Mouse (Mus musculus) liver, embryonic 12.5 days (tissue): ENCODE measurements around the gene Car6. TPM values are rescaled to one million over a fixed set of nuclear protein-coding genes. Genes with fewer than 3 reads are reported as not detected.

Experiments used
- ATAC-seq: fragments of 200-750 bp; cut with Nextera tagmentation; 2 replicates; pipeline ENCODE4 v1.8.0; 2017; ENCODE audit warnings: moderate number of reproducible peaks, mild to moderate bottlenecking, moderate library complexity
- H3K27ac ChIP-seq: fragments of 300-500 bp; sonication (generic); 2 replicates; pipeline ENCODE4 v1.5.1; 2016; ENCODE audit warnings: mild to moderate bottlenecking
- H3K27me3 ChIP-seq: fragments of 300-500 bp; sonication (generic); replicated peaks from 2 replicates; pipeline ENCODE4 v1.6.1; 2016; ENCODE audit warnings: mild to moderate bottlenecking, moderate library complexity
- H3K36me3 ChIP-seq: fragments of 300-500 bp; sonication (generic); 2 replicates; pipeline ENCODE4 v1.6.1; 2016; ENCODE audit warnings: mild to moderate bottlenecking, moderate library complexity
- H3K4me1 ChIP-seq: fragments of 300-500 bp; sonication (generic); 2 replicates; pipeline ENCODE4 v1.6.1; 2016
- H3K4me2 ChIP-seq: fragments of 300-500 bp; sonication (generic); 2 replicates; pipeline ENCODE4 v1.6.1; 2016; ENCODE audit warnings: mild to moderate bottlenecking, moderate library complexity
- H3K4me3 ChIP-seq: fragments of 300-500 bp; sonication (generic); 2 replicates; pipeline ENCODE4 v1.5.1; 2016; ENCODE audit warnings: mild to moderate bottlenecking, moderate library complexity
- H3K9ac ChIP-seq: fragments of 300-500 bp; sonication (generic); 2 replicates; pipeline ENCODE4 v1.6.1; 2016; ENCODE audit warnings: mild to moderate bottlenecking, moderate library complexity
- H3K9me3 ChIP-seq: fragments of 300-500 bp; sonication (generic); replicated peaks from 2 replicates; pipeline ENCODE4 v1.6.1; 2016; ENCODE audit warnings: mild to moderate bottlenecking, moderate library complexity
- WGBS: fragments of 180-500 bp; shearing (Covaris S2); methylation state at CpG from one replicate; pipeline ENCODE4 v1.1.7; 2016; ENCODE audit not compliant: insufficient replicate concordance; 5-methylcytosine and 5-hydroxymethylcytosine counted together
- polyA plus RNA-seq: library from polyadenylated mRNA; unstranded; fragments of >200 nt; fragmentation: Nextera tagmentation; extraction: Ambion mirVana; gene quantifications from 2 replicates; pipeline ENCODE4 v1.2.1, GENCODE M21; 2016

Car6 gene
- polyA plus RNA-seq, 1 experiment from 2014 or later = not detected

DNA sequence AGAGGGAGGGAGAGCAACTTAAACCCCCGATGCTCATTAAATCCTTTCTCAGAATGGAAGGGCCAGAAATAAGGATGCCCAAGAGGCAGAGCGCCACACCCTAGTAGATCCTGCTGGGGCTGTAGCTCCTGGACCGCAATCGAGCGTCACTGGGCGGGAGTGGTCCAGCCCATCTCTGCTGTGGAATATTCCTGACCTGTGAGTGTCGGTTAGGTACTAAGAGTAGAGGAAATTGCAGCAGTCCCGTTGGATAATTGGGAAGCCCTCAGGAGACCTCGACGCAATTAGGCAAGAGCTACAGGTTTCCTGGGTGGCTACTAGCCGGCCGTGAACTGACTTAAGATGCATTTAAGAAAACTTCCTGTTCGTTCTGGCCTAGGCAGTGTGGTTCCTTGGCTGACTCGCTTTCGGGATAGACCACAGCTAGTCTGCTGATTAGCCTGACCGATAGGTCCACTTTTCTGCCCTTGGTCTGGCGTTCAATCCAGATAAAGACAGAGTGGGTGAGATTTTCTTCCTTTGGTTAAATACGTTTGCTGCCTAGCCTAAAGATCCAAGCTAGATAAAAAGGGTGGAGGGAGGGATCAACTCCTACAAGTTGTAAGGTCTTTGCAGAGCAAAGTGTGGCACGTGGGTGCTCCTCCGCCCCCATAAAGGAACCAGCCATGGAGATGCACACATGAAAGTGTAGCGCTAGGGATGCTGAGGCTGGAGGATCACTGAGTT lies 36.7 kb upstream of the Car6 start:
- Histone ChIP-seq H3K36me3 (peaks cover 41% of the 10 kb centered on the region), H3K9ac (peak overlapping the region; percentile 89), H3K9me3 (no peaks in the 10 kb centered on the region), H3K4me2 (peak overlapping the region; percentile 86), H3K27ac (peak overlapping the region; percentile 91), H3K27me3 (no peaks in the 10 kb centered on the region), H3K4me3 (peak overlapping the region; percentile 84), H3K4me1 (peaks cover 71% of the 10 kb centered on the region)
- ATAC-seq = peak; percentile 46
- under 1% methylated on average over 21 of the region's 21 CpGs for WGBS

DNA sequence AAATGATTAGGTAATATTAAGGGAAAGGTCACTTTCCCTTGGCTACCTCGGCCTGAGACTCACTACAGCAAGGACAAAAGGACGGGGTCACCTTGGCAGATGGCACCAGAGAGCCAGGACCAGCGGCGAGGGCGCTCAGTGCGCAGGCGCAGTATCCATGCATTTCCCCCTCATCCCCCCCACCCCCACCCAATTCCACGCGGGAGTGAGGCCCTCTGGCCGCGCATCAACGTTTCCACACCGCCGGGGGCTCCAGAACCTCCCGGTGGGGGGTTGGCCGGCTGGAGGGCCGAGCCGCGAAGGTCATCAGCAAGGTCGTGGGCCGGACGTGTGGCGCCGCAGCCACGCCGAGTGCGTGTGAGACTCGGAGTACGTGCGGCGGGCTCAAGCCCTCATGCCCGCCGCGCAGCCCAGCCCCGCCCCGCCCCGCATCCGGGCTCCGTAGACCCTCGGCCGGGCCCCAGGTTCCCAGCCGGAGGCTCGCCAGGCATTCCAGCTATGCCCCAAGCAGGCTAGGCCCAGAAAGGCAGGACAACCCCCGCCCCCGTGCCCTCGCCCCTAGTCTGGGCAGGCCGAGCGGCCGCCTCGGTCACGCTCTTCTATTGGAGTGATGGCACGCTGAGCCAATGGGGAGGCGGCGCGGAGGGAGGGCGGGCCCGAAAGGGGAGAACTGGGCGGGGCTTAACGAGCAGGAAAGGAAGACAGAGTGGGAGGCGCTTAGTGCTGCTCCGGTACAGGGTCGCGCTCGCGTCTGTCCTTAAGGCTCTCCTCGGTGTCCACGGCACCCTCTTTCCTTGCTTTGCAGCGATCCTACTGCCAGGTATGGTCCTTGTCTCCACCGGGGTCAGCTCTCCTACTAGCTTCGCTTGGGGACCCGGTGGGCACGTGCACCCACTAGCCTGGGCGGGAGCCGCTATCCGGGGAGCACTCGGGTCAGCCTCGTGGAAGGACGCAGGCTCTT lies 35.7 kb upstream of the Car6 start, which contains the start of gene Eno1:
TSS of gene Eno1 (plus strand) at position 201 of the 961 bp plus-strand sequence.
- ATAC-seq = peak; percentile 93
- peak within 1 kb of the TSS; percentile 86 for H3K4me2 ChIP-seq
- H3K27me3 ChIP-seq = 0 out of 2 replicates have a peak, but pooled peaks cover 4% of the 10 kb centered on the region
- under 1% methylated on average over 75 of the region's 78 CpGs for WGBS
- H3K9me3 ChIP-seq = no peaks in the 10 kb centered on the region
- H3K9ac ChIP-seq = peak within 1 kb of the TSS; percentile 89
- peak within 1 kb of the TSS; percentile 84 for H3K4me3 ChIP-seq
- H3K27ac ChIP-seq = peak within 1 kb of the TSS; percentile 91
- peaks cover 64% of the 10 kb centered on the region for H3K4me1 ChIP-seq
- peaks cover 31% of the 10 kb centered on the region for H3K36me3 ChIP-seq

DNA sequence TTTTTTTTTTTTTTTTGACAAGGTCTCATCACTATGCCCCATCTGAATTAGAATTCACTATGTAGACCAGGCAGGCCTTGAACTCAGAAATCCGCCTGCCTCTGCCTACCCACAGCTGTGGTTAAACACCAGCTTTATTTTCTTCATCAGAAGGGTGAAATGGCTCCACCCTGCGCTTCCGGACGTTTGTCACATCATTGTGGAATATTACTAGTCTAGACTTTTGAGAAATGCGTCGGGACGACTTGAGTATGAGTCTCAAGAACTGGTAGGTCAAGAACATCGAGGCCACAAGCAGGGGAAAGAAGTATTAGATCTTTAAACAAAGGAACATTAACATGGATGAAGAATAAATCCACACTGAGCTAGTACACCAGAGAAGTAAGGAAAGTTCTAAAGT lies 34.9 kb upstream of the Car6 start:
- ATAC-seq = no peak
- H3K4me1 ChIP-seq = peaks cover 61% of the 10 kb centered on the region
- peaks cover 24% of the 10 kb centered on the region for H3K36me3 ChIP-seq
- H3K9ac ChIP-seq = peak overlapping the region; percentile 89
- peak overlapping the region; percentile 86 for H3K4me2 ChIP-seq
- peak overlapping the region; percentile 91 for H3K27ac ChIP-seq
- H3K4me3 ChIP-seq = peak overlapping the region; percentile 84
- WGBS = 60% methylated on average over 8 of the region's 8 CpGs
- no peaks in the 10 kb centered on the region for H3K9me3 ChIP-seq
- H3K27me3 ChIP-seq = peaks cover 12% of the 10 kb centered on the region

DNA sequence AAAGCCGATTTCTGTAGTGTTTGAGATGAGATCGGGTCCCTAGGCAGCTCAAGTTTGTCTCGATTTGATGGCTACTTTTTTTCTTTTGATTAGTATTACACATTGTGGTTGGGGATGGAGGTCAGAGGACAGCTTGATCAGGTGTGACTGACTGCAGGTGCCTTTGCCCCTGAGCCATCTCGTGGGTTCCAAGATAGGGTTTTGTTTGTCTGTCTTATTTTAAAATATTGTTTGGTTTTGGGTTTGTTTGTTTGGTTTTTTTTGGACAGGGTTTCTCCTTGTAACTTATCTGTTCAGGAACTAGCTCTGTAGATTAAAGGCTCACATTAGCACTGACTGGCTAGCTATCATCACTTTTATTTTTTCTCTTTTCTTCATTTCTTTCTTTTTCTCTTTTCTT lies 34.5 kb upstream of the Car6 start:
- no peaks in the 10 kb centered on the region for H3K9me3 ChIP-seq
- H3K9ac ChIP-seq = no peak overlapping the region
- H3K4me1 ChIP-seq = peaks cover 62% of the 10 kb centered on the region
- no peak for ATAC-seq
- H3K27me3 ChIP-seq = peaks cover 16% of the 10 kb centered on the region
- no peak overlapping the region for H3K4me2 ChIP-seq
- H3K36me3 ChIP-seq = peaks cover 19% of the 10 kb centered on the region
- WGBS = 61% methylated on average over 4 of the region's 4 CpGs
- no peak overlapping the region for H3K4me3 ChIP-seq
- peak overlapping the region; percentile 67 for H3K27ac ChIP-seq

DNA sequence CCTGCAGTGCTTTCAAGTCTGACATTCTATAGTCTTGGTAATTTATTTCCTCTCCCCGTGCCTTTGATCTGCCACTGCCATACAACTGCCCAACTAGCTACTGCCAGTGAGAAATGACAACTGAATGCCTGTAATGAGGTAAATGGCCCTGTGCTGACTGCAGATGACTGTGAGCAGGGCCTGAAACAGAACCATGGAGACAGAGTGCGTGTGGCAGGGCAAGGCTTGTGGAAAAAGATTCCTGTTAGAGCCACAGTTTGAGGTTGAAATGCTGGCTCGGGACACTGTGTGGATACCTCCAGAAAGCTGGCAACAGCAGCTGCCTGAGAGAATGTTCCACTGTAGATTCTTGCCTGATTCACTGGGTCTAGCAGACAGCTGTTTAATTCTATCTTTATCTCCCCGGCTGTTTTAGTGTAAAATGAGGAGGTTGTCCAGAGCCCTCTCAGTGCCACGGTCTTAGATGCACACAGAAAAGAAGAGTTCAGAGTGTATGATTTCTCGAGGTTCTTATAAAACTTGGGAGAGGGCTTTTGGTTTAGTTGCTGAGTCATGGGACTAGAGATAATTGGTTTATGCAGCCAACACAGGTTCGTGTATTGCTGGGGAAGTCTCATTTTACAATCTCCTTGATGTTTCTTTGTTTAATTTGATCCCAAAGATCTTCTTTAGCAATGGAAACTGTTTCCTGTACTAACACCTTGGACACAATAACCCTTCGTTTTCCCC lies 33.6 kb upstream of the Car6 start:
- Histone ChIP-seq H3K27me3 (peaks cover 21% of the 10 kb centered on the region), H3K4me3 (no peak overlapping the region), H3K36me3 (peaks cover 11% of the 10 kb centered on the region), H3K4me1 (peaks cover 58% of the 10 kb centered on the region), H3K27ac (peak overlapping the region; percentile 67), H3K9me3 (no peaks in the 10 kb centered on the region), H3K4me2 (0 out of 2 replicates have a peak overlapping the region, but pooled peaks have one; percentile 0), H3K9ac (0 out of 2 replicates have a peak overlapping the region, but pooled peaks have one; percentile 8)
- ATAC-seq = no peak
- WGBS = 43% methylated on average over 8 of the region's 8 CpGs

DNA sequence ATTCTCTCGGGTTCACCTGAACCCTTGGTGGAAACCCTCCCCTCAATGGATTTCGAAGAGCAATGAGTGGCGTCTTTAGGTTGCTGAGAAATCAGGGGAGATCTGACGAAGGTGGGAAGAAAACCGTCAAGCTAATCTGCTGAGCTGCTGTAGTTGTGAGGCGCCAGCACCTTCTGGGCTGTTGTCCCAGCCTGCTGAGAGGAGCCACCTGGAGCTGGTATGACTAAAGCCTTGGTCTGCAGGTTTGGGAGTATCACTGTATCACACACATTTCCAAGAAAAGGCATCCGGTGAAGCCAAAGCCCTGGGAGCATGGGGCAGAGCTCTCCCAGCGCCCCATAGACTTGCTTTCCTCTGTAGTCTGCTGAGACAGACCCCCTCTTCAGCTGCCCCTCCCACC lies 30.7 kb upstream of the Car6 start:
- H3K4me3 ChIP-seq = no peak overlapping the region
- peaks cover 41% of the 10 kb centered on the region for H3K4me1 ChIP-seq
- 41% methylated on average over 8 of the region's 8 CpGs for WGBS
- H3K27me3 ChIP-seq = peaks cover 21% of the 10 kb centered on the region
- no peak overlapping the region for H3K27ac ChIP-seq
- H3K36me3 ChIP-seq = no peaks in the 10 kb centered on the region
- H3K9me3 ChIP-seq = no peaks in the 10 kb centered on the region
- no peak overlapping the region for H3K9ac ChIP-seq
- no peak for ATAC-seq
- H3K4me2 ChIP-seq = no peak overlapping the region

DNA sequence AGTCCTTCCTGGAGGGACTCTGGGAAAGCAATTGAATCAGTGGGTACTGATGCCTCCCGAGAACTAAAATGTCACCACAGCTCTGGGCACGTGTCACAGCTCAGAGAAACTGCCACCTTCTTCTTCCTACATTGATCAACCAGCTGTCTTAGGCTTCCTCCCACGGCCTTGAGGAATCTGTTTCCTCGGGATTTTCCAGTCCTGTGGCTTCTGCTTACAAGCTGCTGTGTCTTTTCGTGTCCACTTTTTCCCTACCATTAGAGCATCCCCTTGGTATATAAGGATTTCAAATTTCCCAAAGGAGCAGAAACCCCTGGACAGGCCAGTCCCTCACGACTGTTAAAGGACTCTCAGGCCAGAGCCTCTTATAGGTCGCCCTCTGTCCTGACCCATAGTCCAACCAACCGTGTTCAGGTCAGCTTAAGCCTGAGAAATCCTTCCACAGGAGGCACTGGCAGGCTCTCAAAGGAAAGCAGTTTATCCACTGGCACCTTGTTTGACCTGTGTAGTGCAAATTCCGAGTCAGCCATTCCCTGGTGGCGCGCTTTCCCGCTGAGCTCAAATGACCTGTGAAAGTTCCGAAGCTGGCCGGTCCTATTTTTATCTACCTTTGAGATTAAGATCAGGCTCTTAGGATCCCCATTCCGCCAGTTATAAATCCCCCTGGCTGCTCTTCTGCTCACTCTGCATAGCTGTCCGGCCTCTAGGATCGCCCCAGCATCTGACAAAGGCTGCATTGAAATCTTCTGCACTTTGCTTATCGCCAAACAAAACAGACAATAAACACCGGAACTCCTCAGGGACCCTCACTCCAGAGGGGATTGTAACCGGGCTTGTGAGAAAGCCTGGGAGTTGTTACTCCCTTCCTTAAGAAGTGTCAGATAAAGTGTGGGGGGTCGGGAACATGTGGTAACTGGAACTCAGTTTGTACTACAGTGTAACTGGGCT lies 29.6 kb upstream of the Car6 start:
- peaks cover 21% of the 10 kb centered on the region for H3K27me3 ChIP-seq
- no peak overlapping the region for H3K4me3 ChIP-seq
- no peak for ATAC-seq
- WGBS = 43% methylated on average over 21 of the region's 21 CpGs
- H3K4me2 ChIP-seq = no peak overlapping the region
- H3K36me3 ChIP-seq = no peaks in the 10 kb centered on the region
- H3K27ac ChIP-seq = no peak overlapping the region
- H3K9ac ChIP-seq = no peak overlapping the region
- H3K4me1 ChIP-seq = peaks cover 36% of the 10 kb centered on the region
- H3K9me3 ChIP-seq = no peaks in the 10 kb centered on the region

DNA sequence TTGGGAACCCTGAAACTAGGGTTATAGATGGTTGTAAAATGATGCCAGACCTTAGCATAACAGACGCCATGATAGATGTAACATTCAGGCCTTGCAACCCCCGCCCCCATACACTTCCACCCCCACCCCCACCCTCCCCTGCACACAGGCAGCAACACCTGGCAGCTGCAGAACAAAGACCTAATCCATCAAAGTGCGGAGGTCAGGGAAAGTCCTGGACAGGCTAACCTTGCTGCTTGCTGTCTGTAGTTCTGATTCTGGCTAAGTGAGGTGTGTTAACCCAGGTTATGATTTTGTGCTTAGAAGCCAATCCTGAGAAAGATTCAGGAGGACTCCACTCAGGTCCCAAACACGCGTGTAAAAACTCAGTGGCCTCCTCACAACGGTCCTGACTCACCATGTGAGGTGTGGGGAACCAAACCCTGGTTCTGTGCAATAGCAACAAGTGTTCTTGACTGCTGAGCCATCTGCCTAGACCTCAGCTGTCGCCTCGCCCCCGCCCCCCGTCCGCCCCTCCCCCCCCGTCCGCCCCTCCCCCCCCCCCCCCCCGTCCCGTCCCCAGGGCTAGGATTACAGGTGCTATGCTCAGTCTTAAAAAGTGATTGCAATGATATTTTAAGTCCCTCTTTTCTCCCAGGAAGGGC lies 28.7 kb upstream of the Car6 start:
- WGBS = 46% methylated on average over 8 of the region's 15 CpGs
- Histone ChIP-seq H3K4me2 (no peak overlapping the region), H3K36me3 (no peaks in the 10 kb centered on the region), H3K4me1 (peaks cover 27% of the 10 kb centered on the region), H3K27ac (no peak overlapping the region), H3K9me3 (no peaks in the 10 kb centered on the region), H3K9ac (no peak overlapping the region), H3K4me3 (no peak overlapping the region), H3K27me3 (peaks cover 21% of the 10 kb centered on the region)
- ATAC-seq = no peak

DNA sequence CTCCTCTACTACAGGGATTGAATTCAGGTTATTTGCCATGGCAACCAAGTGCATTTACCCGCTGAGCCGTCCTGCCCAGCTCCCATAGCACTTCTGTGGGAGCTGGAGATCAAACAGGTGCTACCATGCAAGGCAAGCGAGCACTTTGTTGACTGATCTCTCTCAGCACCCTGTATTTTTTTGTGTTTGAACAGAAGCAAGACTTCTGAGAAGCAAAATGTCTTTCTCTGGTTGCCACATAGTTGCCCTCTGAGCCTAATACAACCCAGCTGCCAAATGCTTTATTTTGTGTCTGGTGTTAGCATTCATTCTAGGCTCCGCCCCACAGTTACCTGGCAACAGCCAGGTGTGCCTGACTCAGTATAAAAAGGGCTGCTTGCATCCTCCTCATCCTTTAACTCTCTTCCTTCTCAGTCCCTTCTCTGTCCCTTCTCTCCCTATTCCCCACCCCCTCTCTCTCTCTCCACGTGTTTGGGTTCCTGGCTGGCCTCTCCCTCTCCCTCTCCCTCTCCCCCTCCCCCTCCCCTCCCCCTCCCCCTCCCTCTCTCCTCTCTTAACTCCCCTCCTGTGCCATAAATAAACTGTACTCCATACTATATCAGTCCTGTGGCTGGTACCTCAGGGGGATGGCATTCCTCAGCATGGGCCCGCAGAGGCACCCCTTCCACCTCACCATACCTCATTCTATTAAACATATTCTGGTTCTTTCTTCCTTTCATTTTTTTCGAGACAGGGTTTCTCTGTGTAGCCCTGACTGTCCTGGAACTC lies 27.6 kb upstream of the Car6 start:
- Histone ChIP-seq H3K4me1 (peaks cover 20% of the 10 kb centered on the region; the same call in 1 of the 2 replicates), H3K36me3 (no peaks in the 10 kb centered on the region), H3K27me3 (peaks cover 21% of the 10 kb centered on the region), H3K9me3 (no peaks in the 10 kb centered on the region), H3K9ac (no peak overlapping the region), H3K27ac (no peak overlapping the region), H3K4me3 (no peak overlapping the region), H3K4me2 (no peak overlapping the region)
- WGBS = 51% methylated on average over 7 of the region's 7 CpGs
- no peak for ATAC-seq
